Mouse (Mus musculus) adrenal gland, postnatal 14 days (tissue): ENCODE results near the gene Il1a. TPM values are rescaled to one million over a fixed set of nuclear protein-coding genes. Genes with fewer than 3 reads are reported as not detected.

Experiments used
- DNase-seq: peaks from one replicate; pipeline ENCODE4 v3.0.0; 2021; ENCODE audit warnings: mixed read lengths
- total RNA-seq: library from RNA; stranded (reverse); gene quantifications from 2 replicates; pipeline ENCODE4 v1.2.3, GENCODE M21; 2021

The Il1a gene
- total RNA-seq, 1 experiment from 2014 or later: 0.26 TPM

GRCm38 (mm10) chr2:129263073-129263472 lies 46.7 kb downstream of the Il1a start:
- peak; percentile 24 for DNase-seq

- DNase-seq: no peak
Observed at GRCm38 (mm10) chr2:129261151-129261794, 48.5 kb downstream of the Il1a start.

- no peak for DNase-seq
Observed at GRCm38 (mm10) chr2:129260646-129261045, 49.1 kb downstream of the Il1a start.

GRCm38 (mm10) chr2:129258475-129259211 lies 51.1 kb downstream of the Il1a start:
- peak; percentile 80 for DNase-seq

- DNase-seq: no peak
Observed at GRCm38 (mm10) chr2:129258056-129258455, 51.7 kb downstream of the Il1a start.

- DNase-seq: no peak
Observed at GRCm38 (mm10) chr2:129256006-129256405, 53.8 kb downstream of the Il1a start.

- no peak for DNase-seq
Observed at GRCm38 (mm10) chr2:129254076-129254475, 55.7 kb downstream of the Il1a start.

- no peak for DNase-seq
Observed at GRCm38 (mm10) chr2:129253631-129253970, 56.2 kb downstream of the Il1a start.

- no peak for DNase-seq
Observed at GRCm38 (mm10) chr2:129252836-129253630, 56.7 kb downstream of the Il1a start.

Other genes starting within 250 kb of the Il1a start
- gene Ttl, start 244.0 kb downstream of the Il1a start, total RNA-seq: 11.0 and 11.2 TPM in 2 replicates
- 15.6 and 19.5 TPM in 2 replicates for gene Polr1b, start 209.0 kb downstream of the Il1a start, total RNA-seq
- 19.7 and 20.3 TPM in 2 replicates for gene Chchd5, start 180.3 kb downstream of the Il1a start, total RNA-seq
- gene Slc20a1, start 111.2 kb downstream of the Il1a start, total RNA-seq: 19.1 and 24.3 TPM in 2 replicates
- 9.3 and 10.4 TPM in 2 replicates for gene Ckap2l, start 12.8 kb downstream of the Il1a start, total RNA-seq
- gene Il1b, start 61.2 kb upstream of the Il1a start, total RNA-seq: 0.26 and 0.74 TPM in 2 replicates
- gene F830045P16Rik, start 226.6 kb upstream of the Il1a start, total RNA-seq: not detected in 2 replicates